Mouse (Mus musculus): ENCODE measurements at regions not wholly inside any gene's neighbourhood (a gene's known extent, or its start where the extent isn't known, plus 50 kb on each side); places are given as distances from the start of the nearest gene placed in this dataset.

GRCm38 (mm10) chr2:61137378-61137777, 174.4 kb upstream of the Rbms1 start:
- no peak for TF ChIP-seq CTCF (IDR thresholded peaks at IDR 0.05; ENCODE audit: borderline replicate concordance, extremely low read depth, insufficient read depth, insufficient read length)
- no peak for TF ChIP-seq POLR2A (IDR thresholded peaks at IDR 0.05; ENCODE audit: borderline replicate concordance, extremely low read depth, insufficient read depth, insufficient read length, poor library complexity, severe bottlenecking)
- no peak for DNase-seq (ENCODE audit: low read depth)

- DNase-seq (ENCODE audit: low read depth), result no peak
- TF ChIP-seq CTCF (IDR thresholded peaks at IDR 0.05; ENCODE audit: borderline replicate concordance, extremely low read depth, insufficient read depth, insufficient read length) (no peak), POLR2A (IDR thresholded peaks at IDR 0.05; ENCODE audit: borderline replicate concordance, extremely low read depth, insufficient read depth, insufficient read length, poor library complexity, severe bottlenecking) (no peak)
These were observed 173.9 kb upstream of the Rbms1 start for GRCm38 (mm10) chr2:61136926-61137325.

GRCm38 (mm10) chr2:61123046-61123806, 160.2 kb upstream of the Rbms1 start:
- no peak for DNase-seq (ENCODE audit: low read depth)
- TF ChIP-seq CTCF (IDR thresholded peaks at IDR 0.05; ENCODE audit: borderline replicate concordance, extremely low read depth, insufficient read depth, insufficient read length) (no peak), POLR2A (IDR thresholded peaks at IDR 0.05; ENCODE audit: borderline replicate concordance, extremely low read depth, insufficient read depth, insufficient read length, poor library complexity, severe bottlenecking) (no peak)

- DNase-seq (ENCODE audit: low read depth), result no peak
- no peak for TF ChIP-seq CTCF (IDR thresholded peaks at IDR 0.05; ENCODE audit: borderline replicate concordance, extremely low read depth, insufficient read depth, insufficient read length)
These were observed 158.3 kb upstream of the Rbms1 start for GRCm38 (mm10) chr2:61121281-61121680.

GRCm38 (mm10) chr2:61114620-61115019, 151.6 kb upstream of the Rbms1 start:
- DNase-seq (ENCODE audit: low read depth), result no peak
- no peak for TF ChIP-seq POLR2A (IDR thresholded peaks at IDR 0.05; ENCODE audit: borderline replicate concordance, extremely low read depth, insufficient read depth, insufficient read length, poor library complexity, severe bottlenecking)
- TF ChIP-seq CTCF (IDR thresholded peaks at IDR 0.05; ENCODE audit: borderline replicate concordance, extremely low read depth, insufficient read depth, insufficient read length), result no peak

- peak; percentile 44 for DNase-seq (ENCODE audit: low read depth)
- TF ChIP-seq CTCF (IDR thresholded peaks at IDR 0.05; ENCODE audit: borderline replicate concordance, extremely low read depth, insufficient read depth, insufficient read length) (no peak), POLR2A (IDR thresholded peaks at IDR 0.05; ENCODE audit: borderline replicate concordance, extremely low read depth, insufficient read depth, insufficient read length, poor library complexity, severe bottlenecking) (no peak)
These were observed 150.9 kb upstream of the Rbms1 start for GRCm38 (mm10) chr2:61113916-61114315.

- TF ChIP-seq CTCF (IDR thresholded peaks at IDR 0.05; ENCODE audit: borderline replicate concordance, extremely low read depth, insufficient read depth, insufficient read length) (no peak), POLR2A (IDR thresholded peaks at IDR 0.05; ENCODE audit: borderline replicate concordance, extremely low read depth, insufficient read depth, insufficient read length, poor library complexity, severe bottlenecking) (no peak)
- DNase-seq (ENCODE audit: low read depth), result no peak
These were observed 147.6 kb upstream of the Rbms1 start for GRCm38 (mm10) chr2:61110591-61110990.

- no peak for DNase-seq (ENCODE audit: low read depth)
- TF ChIP-seq CTCF (IDR thresholded peaks at IDR 0.05; ENCODE audit: borderline replicate concordance, extremely low read depth, insufficient read depth, insufficient read length), result no peak
- TF ChIP-seq POLR2A (IDR thresholded peaks at IDR 0.05; ENCODE audit: borderline replicate concordance, extremely low read depth, insufficient read depth, insufficient read length, poor library complexity, severe bottlenecking), result no peak
These were observed 146.6 kb upstream of the Rbms1 start for GRCm38 (mm10) chr2:61109564-61109963.

- DNase-seq (ENCODE audit: low read depth), result no peak
- TF ChIP-seq POLR2A (IDR thresholded peaks at IDR 0.05; ENCODE audit: borderline replicate concordance, extremely low read depth, insufficient read depth, insufficient read length, poor library complexity, severe bottlenecking) (no peak), CTCF (IDR thresholded peaks at IDR 0.05; ENCODE audit: borderline replicate concordance, extremely low read depth, insufficient read depth, insufficient read length) (no peak)
These were observed 142.2 kb upstream of the Rbms1 start for GRCm38 (mm10) chr2:61105169-61105568.

GRCm38 (mm10) chr2:61100854-61101253, 137.9 kb upstream of the Rbms1 start:
- no peak for DNase-seq (ENCODE audit: low read depth)
- TF ChIP-seq CTCF (IDR thresholded peaks at IDR 0.05; ENCODE audit: borderline replicate concordance, extremely low read depth, insufficient read depth, insufficient read length) (no peak), POLR2A (IDR thresholded peaks at IDR 0.05; ENCODE audit: borderline replicate concordance, extremely low read depth, insufficient read depth, insufficient read length, poor library complexity, severe bottlenecking) (no peak)

GRCm38 (mm10) chr2:61088501-61088900, 125.5 kb upstream of the Rbms1 start:
- TF ChIP-seq CTCF (IDR thresholded peaks at IDR 0.05; ENCODE audit: borderline replicate concordance, extremely low read depth, insufficient read depth, insufficient read length), result no peak
- no peak for TF ChIP-seq POLR2A (IDR thresholded peaks at IDR 0.05; ENCODE audit: borderline replicate concordance, extremely low read depth, insufficient read depth, insufficient read length, poor library complexity, severe bottlenecking)
- DNase-seq (ENCODE audit: low read depth), result peak; percentile 43

- TF ChIP-seq POLR2A (IDR thresholded peaks at IDR 0.05; ENCODE audit: borderline replicate concordance, extremely low read depth, insufficient read depth, insufficient read length, poor library complexity, severe bottlenecking) (no peak), CTCF (IDR thresholded peaks at IDR 0.05; ENCODE audit: borderline replicate concordance, extremely low read depth, insufficient read depth, insufficient read length) (no peak)
- no peak for DNase-seq (ENCODE audit: low read depth)
These were observed 121.8 kb upstream of the Rbms1 start for GRCm38 (mm10) chr2:61084835-61085234.
